ENCODE assay signal across 11 mouse cellular contexts in genomic region chr19:53517370-53518096, GRCm38 (mm10). TPM values are rescaled to one million over a fixed set of nuclear protein-coding genes. Genes with fewer than 3 reads are reported as not detected.
A peak's percentile ranks its signal among the peaks of the same experiment; 100 is the strongest.
DNase-seq lines count a peak whose midpoint lies in the region; ATAC-seq lines count a peak whose summit lies in the region.
"Had no signal": no experiment of that assay in that cellular context is flagged by ENCODE, and none has a peak within 500 bp of the region (broad histone marks: within the 10 kb centered on the region; RNA-seq: fewer than 3 reads in every experiment).

No protein-coding gene starts in this region.

- no peak overlapping the region for H3K4me2 ChIP-seq in forebrain, embryonic 15.5 days (replicated peaks)
- H3K4me2 ChIP-seq in neural tube, embryonic 15.5 days: no peak overlapping the region

- no peak overlapping the region for H3K9ac ChIP-seq in forebrain, embryonic 15.5 days (replicated peaks)
- H3K9ac ChIP-seq in neural tube, embryonic 15.5 days (replicated peaks): no peak overlapping the region

- peaks cover 12% of the 10 kb centered on the region; the same call in 1 of the 2 replicates for H3K4me1 ChIP-seq in forebrain, embryonic 15.5 days
- H3K4me1 ChIP-seq in neural tube, embryonic 15.5 days: peaks cover 7% of the 10 kb centered on the region; the same call in 1 of the 2 replicates

- no peaks in the 10 kb centered on the region for H3K27me3 ChIP-seq in forebrain, embryonic 15.5 days
- H3K27me3 ChIP-seq in neural tube, embryonic 15.5 days (replicated peaks): 0 out of 2 replicates have a peak, but pooled peaks cover 2% of the 10 kb centered on the region

- intact Hi-C loops in left cerebral cortex, postnatal 4 days (cut with DNase I): no loop called here

- peak overlapping the region; percentile 39; the same call in 1 of the 2 replicates for H3K27ac ChIP-seq in forebrain, embryonic 15.5 days (replicated peaks)
- no peak overlapping the region for H3K27ac ChIP-seq in neural tube, embryonic 15.5 days (replicated peaks)

- WGBS in forebrain, embryonic 15.5 days: 16% methylated on average over 18 of the region's 18 CpGs
- 31% methylated on average over 18 of the region's 18 CpGs for WGBS in neural tube, embryonic 15.5 days

- DNase-seq in left cerebral cortex, postnatal 4 days: peak; percentile 55
- DNase-seq in left cerebral cortex, adult 9 months (ENCODE audit: low spot score in 2 of 2): no peak
- DNase-seq in natural killer cell, adult 2 months (ENCODE audit: low spot score in 2 of 2): no peak
- no peak for DNase-seq in layer of hippocampus, adult 9-11 months
- no peak for DNase-seq in T-cell, adult 2 months (ENCODE audit: low spot score)
- DNase-seq: adrenal gland, adult 8-10 months; gastrocnemius, postnatal 14 days; right cerebral cortex, postnatal 4 days had no signal

- H3K9me3 ChIP-seq in forebrain, embryonic 15.5 days: no peaks in the 10 kb centered on the region
- no peaks in the 10 kb centered on the region for H3K9me3 ChIP-seq in neural tube, embryonic 15.5 days (replicated peaks)

- H3K4me3 ChIP-seq in forebrain, embryonic 15.5 days: no peak overlapping the region
- no peak overlapping the region for H3K4me3 ChIP-seq in neural tube, embryonic 15.5 days (replicated peaks)

- ATAC-seq in cerebellum, adult (ENCODE audit: insufficient number of reproducible peaks, low FRiP score, low TSS enrichment): peak; percentile 77; the same call in 1 of the 2 replicates
- ATAC-seq in forebrain, embryonic 15.5 days (replicated peaks): peak; percentile 72
- peak; percentile 38; the same call in 1 of the 2 replicates for ATAC-seq in neural tube, embryonic 15.5 days (ENCODE audit: low FRiP score)

- no peaks in the 10 kb centered on the region for H3K36me3 ChIP-seq in forebrain, embryonic 15.5 days
- H3K36me3 ChIP-seq in neural tube, embryonic 15.5 days: no peaks in the 10 kb centered on the region

RNA-seq across cellular contexts. Expression of gene Dusp5, which starts 11.4 kb away (rescaled TPM):
- total RNA-seq in left cerebral cortex, postnatal 4 days (2021): 1 to 10 TPM; 2.7 to 4.3 TPM
- polyA plus RNA-seq in forebrain, embryonic 15.5 days (2015; fragmentation: Nextera tagmentation; extraction: Ambion mirVana): 2.9 TPM in 2 replicates
- 3.8 and 6.5 TPM in 2 replicates for polyA plus RNA-seq in neural tube, embryonic 15.5 days (2015; fragmentation: Nextera tagmentation; extraction: Ambion mirVana)
